Mouse (Mus musculus): ENCODE results near the gene Ankfn1.

The Ankfn1 gene

GRCm38 (mm10) chr11:89465381-89465780, 312.1 kb downstream of the Ankfn1 start:
- no peak for DNase-seq (ENCODE audit: low spot score in 2 of 2)

GRCm38 (mm10) chr11:89462216-89462615, 315.2 kb downstream of the Ankfn1 start:
- no peak for DNase-seq (ENCODE audit: low spot score in 2 of 2)

GRCm38 (mm10) chr11:89459437-89459836, 318.0 kb downstream of the Ankfn1 start:
- DNase-seq (ENCODE audit: low spot score in 2 of 2) = no peak

GRCm38 (mm10) chr11:89455647-89456231, 321.7 kb downstream of the Ankfn1 start:
- no peak for DNase-seq (ENCODE audit: low spot score in 2 of 2)

- no peak for DNase-seq (ENCODE audit: low spot score in 2 of 2)
Measured at GRCm38 (mm10) chr11:89454702-89455101, 322.8 kb downstream of the Ankfn1 start.

- DNase-seq (ENCODE audit: low spot score in 2 of 2) = peak; percentile 15 to 27
Measured at GRCm38 (mm10) chr11:89452862-89453261, 324.6 kb downstream of the Ankfn1 start.

- DNase-seq (ENCODE audit: low spot score in 2 of 2) = no peak
Measured at GRCm38 (mm10) chr11:89450406-89450805, 327.0 kb downstream of the Ankfn1 start.

- no peak for DNase-seq (ENCODE audit: low spot score in 2 of 2)
Measured at GRCm38 (mm10) chr11:89448986-89449385, 328.5 kb downstream of the Ankfn1 start.

- no peak for DNase-seq (ENCODE audit: low spot score in 2 of 2)
Measured at GRCm38 (mm10) chr11:89447477-89447876, 330.0 kb downstream of the Ankfn1 start.

GRCm38 (mm10) chr11:89440566-89440965, 336.9 kb downstream of the Ankfn1 start:
- no peak for DNase-seq (ENCODE audit: low spot score in 2 of 2)

- no peak for DNase-seq (ENCODE audit: low spot score in 2 of 2)
Measured at GRCm38 (mm10) chr11:89424358-89424757, 353.1 kb downstream of the Ankfn1 start.

GRCm38 (mm10) chr11:89422637-89423036, 354.8 kb downstream of the Ankfn1 start:
- DNase-seq (ENCODE audit: low spot score in 2 of 2) = no peak

GRCm38 (mm10) chr11:89420767-89421438, 356.6 kb downstream of the Ankfn1 start:
- no peak for DNase-seq (ENCODE audit: low spot score in 2 of 2)

- no peak for DNase-seq (ENCODE audit: low spot score in 2 of 2)
Measured at GRCm38 (mm10) chr11:89419863-89420262, 357.6 kb downstream of the Ankfn1 start.

- DNase-seq (ENCODE audit: low spot score in 2 of 2) = no peak
Measured at GRCm38 (mm10) chr11:89418644-89419043, 358.8 kb downstream of the Ankfn1 start.

- DNase-seq (ENCODE audit: low spot score in 2 of 2) = no peak
Measured at GRCm38 (mm10) chr11:89416769-89417168, 360.7 kb downstream of the Ankfn1 start.

- no peak for DNase-seq (ENCODE audit: low spot score in 2 of 2)
Measured at GRCm38 (mm10) chr11:89408774-89409173, 368.7 kb downstream of the Ankfn1 start.

- no peak for DNase-seq (ENCODE audit: low spot score in 2 of 2)
Measured at GRCm38 (mm10) chr11:89404489-89404888, 373.0 kb downstream of the Ankfn1 start.

GRCm38 (mm10) chr11:89403436-89403835, 374.0 kb downstream of the Ankfn1 start:
- no peak for DNase-seq (ENCODE audit: low spot score in 2 of 2)

- DNase-seq (ENCODE audit: low spot score in 2 of 2) = no peak
Measured at GRCm38 (mm10) chr11:89388851-89389250, 388.6 kb downstream of the Ankfn1 start.

- DNase-seq (ENCODE audit: low spot score in 2 of 2) = no peak
Measured at GRCm38 (mm10) chr11:89382634-89383009, 394.8 kb downstream of the Ankfn1 start.

GRCm38 (mm10) chr11:89381782-89382633, 395.4 kb downstream of the Ankfn1 start:
- peak; percentile 11 to 32 for DNase-seq (ENCODE audit: low spot score in 2 of 2)

GRCm38 (mm10) chr11:89370941-89371340, 406.5 kb downstream of the Ankfn1 start:
- no peak for DNase-seq (ENCODE audit: low spot score in 2 of 2)

All from frontal cortex, postnatal 14 days (tissue).